Mouse (Mus musculus) hindbrain, embryonic 13.5 days (tissue): ENCODE measurements around the gene Ncoa3. TPM values are rescaled to one million over a fixed set of nuclear protein-coding genes. Genes with fewer than 3 reads are reported as not detected.

Experiments used
- ATAC-seq: fragments of 200-750 bp; cut with Nextera tagmentation; 2 replicates; pipeline ENCODE4 v1.8.0; 2017; ENCODE audit warnings: moderate TSS enrichment; ENCODE audit not compliant: low FRiP score
- H3K27ac ChIP-seq: fragments of 300-500 bp; sonication (generic); 2 replicates; pipeline ENCODE4 v1.5.1; 2015; ENCODE audit warnings: inconsistent platforms, mild to moderate bottlenecking, moderate library complexity
- H3K27me3 ChIP-seq: fragments of 300-500 bp; sonication (generic); 2 replicates; pipeline ENCODE4 v1.6.1; 2015; ENCODE audit warnings: mild to moderate bottlenecking, inconsistent platforms
- H3K36me3 ChIP-seq: fragments of 300-500 bp; sonication (generic); 2 replicates; pipeline ENCODE4 v1.6.1; 2015; ENCODE audit warnings: mild to moderate bottlenecking, inconsistent platforms
- H3K4me1 ChIP-seq: fragments of 300-500 bp; sonication (generic); replicated peaks from 2 replicates; pipeline ENCODE4 v1.6.1; 2015; ENCODE audit warnings: inconsistent platforms
- H3K4me2 ChIP-seq: fragments of 300-500 bp; sonication (generic); 2 replicates; pipeline ENCODE4 v1.6.1; 2015; ENCODE audit warnings: inconsistent platforms, mild to moderate bottlenecking, moderate library complexity
- H3K4me3 ChIP-seq: fragments of 300-500 bp; sonication (generic); 2 replicates; pipeline ENCODE4 v1.5.1; 2015; ENCODE audit warnings: mild to moderate bottlenecking, inconsistent platforms
- H3K9ac ChIP-seq: fragments of 300-500 bp; sonication (generic); 2 replicates; pipeline ENCODE4 v1.6.1; 2015; ENCODE audit warnings: mild to moderate bottlenecking, inconsistent platforms
- H3K9me3 ChIP-seq: fragments of 300-500 bp; sonication (generic); 2 replicates; pipeline ENCODE4 v1.6.1; 2016; ENCODE audit warnings: inconsistent platforms
- WGBS: fragments of 180-500 bp; shearing (Covaris S2); methylation state at CpG from one replicate; pipeline ENCODE4 v1.1.7; 2015; 5-methylcytosine and 5-hydroxymethylcytosine counted together
- polyA plus RNA-seq: library from polyadenylated mRNA; unstranded; fragments of >200 nt; fragmentation: Nextera tagmentation; extraction: Ambion mirVana; gene quantifications from 2 replicates; pipeline ENCODE4 v1.2.1, GENCODE M21; 2015

Gene Ncoa3
- polyA plus RNA-seq, 1 experiment from 2014 or later, result 12.0 TPM

GRCm38 (mm10) chr2:165976874-165977273 lies 15.6 kb upstream of the Ncoa3 start:
- no peak overlapping the region for H3K4me2 ChIP-seq
- 70% methylated on average over 5 of the region's 5 CpGs for WGBS

GRCm38 (mm10) chr2:165978119-165978518 lies 14.3 kb upstream of the Ncoa3 start:
- 94% methylated on average over 1 of the region's 1 CpGs for WGBS
- Histone ChIP-seq H3K9me3 (no peaks in the 10 kb centered on the region), H3K27me3 (no peaks in the 10 kb centered on the region), H3K27ac (no peak overlapping the region), H3K4me2 (no peak overlapping the region), H3K4me3 (no peak overlapping the region), H3K36me3 (no peaks in the 10 kb centered on the region), H3K9ac (no peak overlapping the region), H3K4me1 (no peaks in the 10 kb centered on the region)
- ATAC-seq, result no peak

More at GRCm38 (mm10) chr2:165976874-165977273, 15.6 kb upstream of the Ncoa3 start:
- no peak overlapping the region for H3K4me3 ChIP-seq
- no peak for ATAC-seq
- H3K27ac ChIP-seq, result no peak overlapping the region
- no peaks in the 10 kb centered on the region for H3K27me3 ChIP-seq
- no peaks in the 10 kb centered on the region for H3K4me1 ChIP-seq
- no peaks in the 10 kb centered on the region for H3K36me3 ChIP-seq
- no peak overlapping the region for H3K9ac ChIP-seq
- H3K9me3 ChIP-seq, result no peaks in the 10 kb centered on the region

GRCm38 (mm10) chr2:165981248-165981977 lies 11.0 kb upstream of the Ncoa3 start:
- H3K9ac ChIP-seq, result no peak overlapping the region
- no peaks in the 10 kb centered on the region for H3K27me3 ChIP-seq
- H3K9me3 ChIP-seq, result no peaks in the 10 kb centered on the region
- H3K4me3 ChIP-seq, result no peak overlapping the region
- no peaks in the 10 kb centered on the region for H3K4me1 ChIP-seq
- H3K36me3 ChIP-seq, result no peaks in the 10 kb centered on the region
- H3K4me2 ChIP-seq, result no peak overlapping the region
- H3K27ac ChIP-seq, result no peak overlapping the region
- WGBS, result 69% methylated on average over 6 of the region's 6 CpGs
- no peak for ATAC-seq

- ATAC-seq, result no peak
- 64% methylated on average over 16 of the region's 16 CpGs for WGBS
- H3K27me3 ChIP-seq, result no peaks in the 10 kb centered on the region
- no peak overlapping the region for H3K9ac ChIP-seq
- H3K4me2 ChIP-seq, result no peak overlapping the region
- H3K4me1 ChIP-seq, result peaks cover 9% of the 10 kb centered on the region
- no peaks in the 10 kb centered on the region for H3K9me3 ChIP-seq
- no peak overlapping the region for H3K27ac ChIP-seq
- H3K4me3 ChIP-seq, result no peak overlapping the region
- no peaks in the 10 kb centered on the region for H3K36me3 ChIP-seq
Observed at GRCm38 (mm10) chr2:165982512-165983389, 9.7 kb upstream of the Ncoa3 start.

- Histone ChIP-seq H3K9me3 (no peaks in the 10 kb centered on the region), H3K27ac (no peak overlapping the region), H3K4me3 (no peak overlapping the region), H3K36me3 (no peaks in the 10 kb centered on the region), H3K4me1 (peaks cover 9% of the 10 kb centered on the region), H3K9ac (no peak overlapping the region), H3K27me3 (no peaks in the 10 kb centered on the region), H3K4me2 (no peak overlapping the region)
- 100% methylated on average over 1 of the region's 1 CpGs for WGBS
- no peak for ATAC-seq
Observed at GRCm38 (mm10) chr2:165984318-165984717, 8.1 kb upstream of the Ncoa3 start.

- Histone ChIP-seq H3K9ac (no peak overlapping the region), H3K4me2 (no peak overlapping the region), H3K4me3 (no peak overlapping the region), H3K36me3 (no peaks in the 10 kb centered on the region), H3K27me3 (no peaks in the 10 kb centered on the region), H3K27ac (no peak overlapping the region), H3K4me1 (peaks cover 9% of the 10 kb centered on the region), H3K9me3 (no peaks in the 10 kb centered on the region)
- 93% methylated on average over 6 of the region's 6 CpGs for WGBS
- ATAC-seq, result no peak
Observed at GRCm38 (mm10) chr2:165984891-165985290, 7.5 kb upstream of the Ncoa3 start.

- WGBS, result 91% methylated on average over 11 of the region's 11 CpGs
- Histone ChIP-seq H3K9me3 (no peaks in the 10 kb centered on the region), H3K4me3 (no peak overlapping the region), H3K36me3 (no peaks in the 10 kb centered on the region), H3K4me1 (peaks cover 9% of the 10 kb centered on the region), H3K4me2 (no peak overlapping the region), H3K9ac (no peak overlapping the region), H3K27ac (no peak overlapping the region), H3K27me3 (no peaks in the 10 kb centered on the region)
- no peak for ATAC-seq
Observed at GRCm38 (mm10) chr2:165985581-165985980, 6.9 kb upstream of the Ncoa3 start.

GRCm38 (mm10) chr2:165986921-165987453 lies 5.4 kb upstream of the Ncoa3 start:
- Histone ChIP-seq H3K36me3 (no peaks in the 10 kb centered on the region), H3K27me3 (no peaks in the 10 kb centered on the region), H3K4me2 (peak overlapping the region; percentile 65), H3K4me3 (peak overlapping the region; percentile 42), H3K4me1 (peaks cover 9% of the 10 kb centered on the region), H3K9me3 (no peaks in the 10 kb centered on the region), H3K27ac (peak overlapping the region; percentile 78), H3K9ac (peak overlapping the region; percentile 71)
- WGBS, result 4% methylated on average over 17 of the region's 23 CpGs
- ATAC-seq, result peak; percentile 63

GRCm38 (mm10) chr2:165993173-165993900 lies 901 bp downstream of the Ncoa3 start:
- Histone ChIP-seq H3K4me3 (peak overlapping the region; percentile 98), H3K27ac (peak overlapping the region; percentile 93), H3K9me3 (no peaks in the 10 kb centered on the region), H3K27me3 (no peaks in the 10 kb centered on the region), H3K9ac (peak overlapping the region; percentile 96), H3K4me1 (peaks cover 22% of the 10 kb centered on the region), H3K36me3 (no peaks in the 10 kb centered on the region), H3K4me2 (peak overlapping the region; percentile 84)
- ATAC-seq, result peak; percentile 81
- WGBS, result 5% methylated on average over 35 of the region's 35 CpGs

GRCm38 (mm10) chr2:165994341-165994740 lies 1.9 kb downstream of the Ncoa3 start:
- no peaks in the 10 kb centered on the region for H3K9me3 ChIP-seq
- H3K27ac ChIP-seq, result no peak overlapping the region
- no peaks in the 10 kb centered on the region for H3K36me3 ChIP-seq
- no peak for ATAC-seq
- peak overlapping the region; percentile 84 for H3K4me2 ChIP-seq
- WGBS, result 94% methylated on average over 4 of the region's 4 CpGs
- H3K4me3 ChIP-seq, result 0 out of 2 replicates have a peak overlapping the region, but pooled peaks have one; percentile 98
- H3K27me3 ChIP-seq, result no peaks in the 10 kb centered on the region
- H3K9ac ChIP-seq, result no peak overlapping the region
- H3K4me1 ChIP-seq, result peaks cover 30% of the 10 kb centered on the region

GRCm38 (mm10) chr2:165995711-165996110 lies 3.3 kb downstream of the Ncoa3 start:
- 91% methylated on average over 8 of the region's 8 CpGs for WGBS
- H3K9me3 ChIP-seq, result no peaks in the 10 kb centered on the region
- H3K27ac ChIP-seq, result no peak overlapping the region
- no peaks in the 10 kb centered on the region for H3K27me3 ChIP-seq
- peaks cover 43% of the 10 kb centered on the region for H3K4me1 ChIP-seq
- H3K4me3 ChIP-seq, result no peak overlapping the region
- no peak overlapping the region for H3K9ac ChIP-seq
- H3K36me3 ChIP-seq, result no peaks in the 10 kb centered on the region
- ATAC-seq, result no peak
- H3K4me2 ChIP-seq, result no peak overlapping the region

- Histone ChIP-seq H3K36me3 (no peaks in the 10 kb centered on the region), H3K27me3 (no peaks in the 10 kb centered on the region), H3K4me3 (no peak overlapping the region), H3K27ac (no peak overlapping the region), H3K4me1 (peaks cover 47% of the 10 kb centered on the region), H3K9me3 (no peaks in the 10 kb centered on the region), H3K4me2 (no peak overlapping the region), H3K9ac (no peak overlapping the region)
- 87% methylated on average over 4 of the region's 4 CpGs for WGBS
- no peak for ATAC-seq
Observed at GRCm38 (mm10) chr2:165996130-165996529, 3.7 kb downstream of the Ncoa3 start.
